Mouse (Mus musculus) kidney, adult 9 months (tissue): ENCODE results near the gene 9530002B09Rik.

Source experiments
- DNase-seq: peaks from one replicate; pipeline ENCODE4 v3.0.0; 2022

Gene 9530002B09Rik

GRCm38 (mm10) chr4:122688975-122689374, at the start of gene 9530002B09Rik:
TSS of gene 9530002B09Rik (plus strand) at chr4:122689275.
- DNase-seq: no peak
